Mouse (Mus musculus): ENCODE data around the gene Usp6nl. TPM values are rescaled to one million over a fixed set of nuclear protein-coding genes. Genes with fewer than 3 reads are reported as not detected.

The Usp6nl gene
- polyA plus RNA-seq, 1 experiment = 6.9 TPM

DNA sequence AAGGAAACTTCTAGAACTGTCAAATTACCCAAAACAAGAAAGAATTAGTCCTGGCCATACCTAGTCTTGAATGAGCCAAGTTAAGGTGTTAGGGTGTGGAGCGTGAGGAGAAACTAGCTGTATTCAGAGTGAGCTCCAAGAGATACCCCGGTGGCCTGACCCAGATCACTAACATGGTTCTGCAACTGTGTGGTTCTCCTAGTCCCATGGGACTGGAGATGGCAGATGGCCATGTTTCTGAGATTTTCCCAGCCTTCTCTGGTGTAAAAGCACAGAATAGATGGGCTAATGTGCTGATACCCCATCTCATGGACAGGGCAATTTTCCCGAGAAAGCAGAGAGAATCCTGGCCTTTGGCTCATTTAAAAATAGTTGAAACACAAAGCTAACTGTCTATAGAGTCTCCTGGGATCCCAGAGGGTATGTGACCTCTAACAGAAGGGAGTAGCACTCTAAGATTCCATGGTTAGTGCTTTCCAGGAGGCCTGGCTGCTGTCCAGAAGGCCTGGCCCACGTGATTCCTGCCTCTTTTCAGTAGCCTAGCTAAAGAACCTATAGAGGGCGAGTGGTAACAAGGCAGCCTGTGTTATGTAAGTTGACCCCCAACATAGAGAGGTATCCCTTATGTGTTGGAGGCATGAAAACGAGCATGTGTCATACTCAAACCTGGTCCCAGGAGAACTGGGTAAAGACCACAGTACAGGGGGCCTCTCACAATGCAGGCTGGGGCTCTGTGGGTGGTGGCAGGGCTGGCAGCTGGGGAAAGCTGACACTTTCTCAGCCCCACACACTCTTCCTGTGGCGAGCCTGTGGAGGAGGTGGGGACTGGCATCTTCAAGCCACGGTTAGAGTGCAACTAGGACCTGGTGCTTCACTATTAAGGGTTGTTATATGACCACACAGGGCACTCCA, 160.9 kb downstream of the Usp6nl start:
- no peak for TF ChIP-seq CTCF (IDR thresholded peaks at IDR 0.05; ENCODE audit: control insufficient read depth, insufficient read depth, insufficient replicate concordance, low read depth, low read length)
- no peak for TF ChIP-seq POLR2A (IDR thresholded peaks at IDR 0.05; ENCODE audit: control insufficient read depth, low read depth, low read length)
- Histone ChIP-seq H3K4me3 (ENCODE audit: control insufficient read depth, low read depth, low read length) (no peak overlapping the region), H3K27ac (ENCODE audit: control insufficient read depth, insufficient read depth, low read depth, low read length) (no peak overlapping the region), H3K27me3 (ENCODE audit: control insufficient read depth, insufficient read depth, low read length) (no peaks in the 10 kb centered on the region), H3K4me1 (ENCODE audit: control insufficient read depth, insufficient read depth, low read length) (no peaks in the 10 kb centered on the region), H3K36me3 (ENCODE audit: control insufficient read depth, insufficient read depth, low read length) (no peaks in the 10 kb centered on the region)

DNA sequence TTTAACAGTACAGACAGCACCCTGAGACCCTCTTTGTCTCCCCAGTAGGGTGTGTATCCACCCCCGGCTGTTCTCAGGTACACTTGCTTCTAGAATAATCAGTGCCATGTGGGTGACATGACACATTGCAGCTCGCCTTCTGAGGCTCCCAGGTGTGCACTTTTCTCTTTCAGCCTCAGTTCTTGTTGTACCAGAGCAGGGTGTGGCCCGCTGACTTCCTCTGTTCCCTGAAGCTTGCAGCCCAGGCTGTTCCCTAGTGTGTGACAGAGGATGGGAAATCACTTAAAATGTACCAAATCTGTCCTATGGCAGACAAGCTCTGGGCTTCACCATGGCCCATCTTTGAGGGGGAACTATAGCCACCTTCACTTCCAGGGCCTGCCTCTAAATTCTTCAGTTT, 161.7 kb downstream of the Usp6nl start:
- no peak for TF ChIP-seq CTCF (IDR thresholded peaks at IDR 0.05; ENCODE audit: control insufficient read depth, insufficient read depth, insufficient replicate concordance, low read depth, low read length)
- no peak for TF ChIP-seq POLR2A (IDR thresholded peaks at IDR 0.05; ENCODE audit: control insufficient read depth, low read depth, low read length)
- H3K4me1 ChIP-seq (ENCODE audit: control insufficient read depth, insufficient read depth, low read length) = no peaks in the 10 kb centered on the region
- H3K4me3 ChIP-seq (ENCODE audit: control insufficient read depth, low read depth, low read length) = no peak overlapping the region
- no peak overlapping the region for H3K27ac ChIP-seq (ENCODE audit: control insufficient read depth, insufficient read depth, low read depth, low read length)
- H3K36me3 ChIP-seq (ENCODE audit: control insufficient read depth, insufficient read depth, low read length) = no peaks in the 10 kb centered on the region
- H3K27me3 ChIP-seq (ENCODE audit: control insufficient read depth, insufficient read depth, low read length) = no peaks in the 10 kb centered on the region

DNA sequence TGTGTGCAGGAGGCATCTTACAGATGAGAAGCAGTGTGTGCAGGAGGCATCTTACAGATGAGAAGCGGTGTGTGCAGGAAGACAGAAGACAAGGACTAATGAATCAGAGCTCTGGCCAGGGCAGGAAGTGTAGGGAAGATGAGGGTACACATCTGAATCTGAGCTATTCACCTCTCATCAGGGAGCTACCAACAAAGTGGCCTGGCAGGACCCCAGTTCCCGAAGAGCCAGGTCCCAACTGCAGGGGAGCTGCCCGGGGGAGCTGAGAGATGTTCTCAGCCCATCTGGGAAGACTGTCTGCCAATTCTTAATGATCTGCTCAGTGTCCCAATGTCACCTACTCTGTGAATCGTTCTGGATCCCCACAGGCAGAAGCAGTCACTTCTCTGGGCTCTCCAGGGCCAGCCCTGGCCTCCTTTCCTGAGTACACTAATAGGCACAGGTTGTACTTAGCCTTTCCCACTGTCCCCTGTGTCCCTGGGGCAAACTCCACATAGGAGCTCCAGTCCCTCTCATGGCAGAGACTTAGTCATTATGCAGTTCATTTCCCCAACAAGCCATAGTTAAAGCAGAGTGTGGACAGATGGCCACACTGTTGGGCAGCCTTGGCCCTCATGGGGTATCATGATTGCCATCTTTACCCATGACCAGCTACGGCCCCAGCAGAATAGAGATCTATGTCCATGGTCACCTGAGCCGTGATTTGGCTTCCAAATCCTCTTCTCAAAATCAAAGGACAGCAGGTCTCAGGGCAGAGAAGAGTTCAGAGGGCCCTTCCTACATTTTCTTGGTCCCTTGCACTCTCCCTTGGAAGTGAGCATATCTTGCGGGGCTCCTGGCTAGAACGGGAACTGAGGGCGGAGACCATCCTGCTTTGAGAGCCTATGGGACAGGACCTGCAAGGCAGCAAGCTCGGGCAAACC, 165.4 kb downstream of the Usp6nl start:
- TF ChIP-seq CTCF (IDR thresholded peaks at IDR 0.05; ENCODE audit: control insufficient read depth, insufficient read depth, insufficient replicate concordance, low read depth, low read length) = no peak
- TF ChIP-seq POLR2A (IDR thresholded peaks at IDR 0.05; ENCODE audit: control insufficient read depth, low read depth, low read length) = no peak
- no peaks in the 10 kb centered on the region for H3K4me1 ChIP-seq (ENCODE audit: control insufficient read depth, insufficient read depth, low read length)
- H3K36me3 ChIP-seq (ENCODE audit: control insufficient read depth, insufficient read depth, low read length) = no peaks in the 10 kb centered on the region
- no peak overlapping the region for H3K27ac ChIP-seq (ENCODE audit: control insufficient read depth, insufficient read depth, low read depth, low read length)
- no peak overlapping the region for H3K4me3 ChIP-seq (ENCODE audit: control insufficient read depth, low read depth, low read length)
- H3K27me3 ChIP-seq (ENCODE audit: control insufficient read depth, insufficient read depth, low read length) = no peaks in the 10 kb centered on the region

DNA sequence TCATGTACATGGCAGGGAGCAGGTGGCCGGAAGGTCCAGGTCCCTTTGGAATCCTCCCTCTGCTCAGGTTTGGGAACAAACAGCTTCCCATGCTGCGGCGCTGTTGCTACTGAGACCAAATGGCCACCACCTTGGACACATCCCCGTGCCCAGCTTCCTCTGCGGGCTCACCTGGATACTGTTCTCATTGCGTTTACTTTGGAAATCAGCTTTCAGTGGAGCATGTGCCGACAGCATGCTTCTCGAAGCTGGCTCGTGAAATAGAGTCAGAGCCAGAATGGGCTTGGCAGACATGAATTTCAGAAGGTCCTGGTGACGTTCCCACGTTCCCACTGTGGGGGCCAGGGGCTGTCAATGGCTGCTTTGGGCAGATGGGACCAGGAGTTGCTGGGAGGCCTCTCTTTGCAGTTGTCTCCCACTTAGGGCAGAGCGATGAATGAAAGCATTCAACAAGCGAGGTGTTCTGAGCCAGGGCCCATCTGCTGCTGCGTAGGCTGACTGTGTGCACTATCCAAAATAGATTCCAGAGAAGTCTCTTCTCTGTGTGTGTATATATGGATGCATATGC, 166.1 kb downstream of the Usp6nl start:
- H3K4me1 ChIP-seq (ENCODE audit: control insufficient read depth, insufficient read depth, low read length) = no peaks in the 10 kb centered on the region
- no peak overlapping the region for H3K4me3 ChIP-seq (ENCODE audit: control insufficient read depth, low read depth, low read length)
- H3K27me3 ChIP-seq (ENCODE audit: control insufficient read depth, insufficient read depth, low read length) = no peaks in the 10 kb centered on the region
- H3K27ac ChIP-seq (ENCODE audit: control insufficient read depth, insufficient read depth, low read depth, low read length) = no peak overlapping the region
- TF ChIP-seq POLR2A (IDR thresholded peaks at IDR 0.05; ENCODE audit: control insufficient read depth, low read depth, low read length) (no peak), CTCF (IDR thresholded peaks at IDR 0.05; ENCODE audit: control insufficient read depth, insufficient read depth, insufficient replicate concordance, low read depth, low read length) (no peak)
- H3K36me3 ChIP-seq (ENCODE audit: control insufficient read depth, insufficient read depth, low read length) = no peaks in the 10 kb centered on the region

DNA sequence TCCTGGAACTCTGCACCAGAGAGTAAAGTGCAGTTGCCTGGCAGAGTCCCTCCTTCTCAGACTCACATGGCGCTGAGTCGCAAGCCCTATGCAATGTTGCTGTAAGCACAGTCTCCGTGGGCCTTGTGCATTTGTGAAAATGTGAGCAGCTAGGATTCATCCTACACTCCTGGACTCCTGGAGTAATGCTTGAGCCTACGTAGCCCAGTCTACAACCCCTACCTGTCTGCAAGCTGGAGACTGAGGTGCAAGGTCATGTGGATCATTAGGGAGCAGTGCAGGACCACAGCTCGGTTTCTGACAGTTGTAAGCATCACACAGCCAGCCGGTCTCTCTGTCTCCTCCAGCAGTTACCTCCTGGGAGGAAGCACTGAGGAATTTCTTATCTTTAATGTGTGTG, 167.6 kb downstream of the Usp6nl start:
- Histone ChIP-seq H3K4me1 (ENCODE audit: control insufficient read depth, insufficient read depth, low read length) (no peaks in the 10 kb centered on the region), H3K27me3 (ENCODE audit: control insufficient read depth, insufficient read depth, low read length) (no peaks in the 10 kb centered on the region), H3K4me3 (ENCODE audit: control insufficient read depth, low read depth, low read length) (no peak overlapping the region), H3K27ac (ENCODE audit: control insufficient read depth, insufficient read depth, low read depth, low read length) (no peak overlapping the region), H3K36me3 (ENCODE audit: control insufficient read depth, insufficient read depth, low read length) (no peaks in the 10 kb centered on the region)
- no peak for TF ChIP-seq POLR2A (IDR thresholded peaks at IDR 0.05; ENCODE audit: control insufficient read depth, low read depth, low read length)

DNA sequence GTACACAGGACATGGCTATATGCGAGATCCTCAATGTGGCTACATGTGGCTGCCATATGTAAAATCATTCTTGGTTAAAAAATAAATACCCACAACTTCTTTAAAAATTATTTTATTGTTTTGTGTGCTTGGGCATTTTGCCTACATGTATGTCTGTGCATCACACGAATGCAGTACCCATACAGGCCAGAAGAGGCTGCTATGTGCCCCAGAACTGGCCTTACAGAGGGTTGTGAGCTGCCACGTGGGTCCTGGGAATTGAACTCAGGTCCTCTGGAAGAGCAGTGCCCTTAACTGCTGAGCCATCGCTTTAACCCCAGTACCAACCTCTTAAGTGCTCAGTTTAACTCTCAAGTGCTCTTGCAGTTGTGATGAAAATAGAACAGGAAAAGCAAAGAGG, 168.4 kb downstream of the Usp6nl start:
- H3K27ac ChIP-seq (ENCODE audit: control insufficient read depth, insufficient read depth, low read depth, low read length) = no peak overlapping the region
- H3K4me3 ChIP-seq (ENCODE audit: control insufficient read depth, low read depth, low read length) = no peak overlapping the region
- TF ChIP-seq POLR2A (IDR thresholded peaks at IDR 0.05; ENCODE audit: control insufficient read depth, low read depth, low read length) (no peak), CTCF (IDR thresholded peaks at IDR 0.05; ENCODE audit: control insufficient read depth, insufficient read depth, insufficient replicate concordance, low read depth, low read length) (no peak; the same call in 1 of the 2 replicates)
- no peaks in the 10 kb centered on the region for H3K27me3 ChIP-seq (ENCODE audit: control insufficient read depth, insufficient read depth, low read length)
- no peaks in the 10 kb centered on the region for H3K36me3 ChIP-seq (ENCODE audit: control insufficient read depth, insufficient read depth, low read length)
- H3K4me1 ChIP-seq (ENCODE audit: control insufficient read depth, insufficient read depth, low read length) = no peaks in the 10 kb centered on the region

DNA sequence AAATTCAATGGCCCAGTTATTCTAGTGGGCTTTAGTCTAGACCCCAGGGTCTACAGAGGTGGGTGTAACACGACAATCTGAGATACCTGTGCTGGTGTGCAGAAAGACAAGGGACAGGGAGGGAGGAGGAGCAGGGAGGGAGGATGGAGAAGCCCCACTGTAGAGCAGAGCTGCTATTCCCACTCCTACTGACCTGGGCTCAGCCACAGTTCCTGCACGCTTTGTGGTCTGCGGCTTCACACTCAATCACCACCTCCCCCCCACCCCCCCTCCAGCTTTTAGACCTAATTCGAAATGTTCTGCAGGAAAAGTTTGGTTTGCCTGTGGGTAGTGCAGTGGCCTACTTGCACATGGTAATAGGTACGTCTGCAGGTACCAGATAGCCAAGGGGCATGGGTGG, 171.4 kb downstream of the Usp6nl start:
- Histone ChIP-seq H3K27me3 (ENCODE audit: control insufficient read depth, insufficient read depth, low read length) (no peaks in the 10 kb centered on the region), H3K36me3 (ENCODE audit: control insufficient read depth, insufficient read depth, low read length) (no peaks in the 10 kb centered on the region), H3K4me1 (ENCODE audit: control insufficient read depth, insufficient read depth, low read length) (no peaks in the 10 kb centered on the region), H3K27ac (ENCODE audit: control insufficient read depth, insufficient read depth, low read depth, low read length) (no peak overlapping the region), H3K4me3 (ENCODE audit: control insufficient read depth, low read depth, low read length) (no peak overlapping the region)
- no peak for TF ChIP-seq POLR2A (IDR thresholded peaks at IDR 0.05; ENCODE audit: control insufficient read depth, low read depth, low read length)
- no peak for TF ChIP-seq CTCF (IDR thresholded peaks at IDR 0.05; ENCODE audit: control insufficient read depth, insufficient read depth, insufficient replicate concordance, low read depth, low read length)

Other genes starting within 250 kb of the Usp6nl start
- 1.3 and 1.9 TPM in 2 replicates for gene Proser2, start 192.5 kb upstream of the Usp6nl start, polyA plus RNA-seq (2012; rRNA removed)
- 3.0 and 3.9 TPM in 2 replicates for gene Echdc3, start 109.6 kb upstream of the Usp6nl start, polyA plus RNA-seq (2012; rRNA removed)

All from testis, adult 2 months (tissue).